Mouse (Mus musculus) embryonic facial prominence, embryonic 11.5 days (tissue): ENCODE results near the gene Tanc1. TPM values are rescaled to one million over a fixed set of nuclear protein-coding genes. Genes with fewer than 3 reads are reported as not detected.
A peak's percentile ranks its signal among the peaks of the same experiment; 100 is the strongest.

Source experiments
- ATAC-seq: fragments of 200-750 bp; cut with Nextera tagmentation; replicated peaks from 2 replicates; pipeline ENCODE4 v1.8.0; 2017; ENCODE audit warnings: low read depth; ENCODE audit not compliant: insufficient number of reproducible peaks, low FRiP score, low TSS enrichment
- DNase-seq: peaks from one replicate; pipeline ENCODE4 v3.0.0-alpha.2; 2015; ENCODE audit warnings: low spot score
- H3K27ac ChIP-seq: fragments of 300-500 bp; sonication (generic); replicated peaks from 2 replicates; pipeline ENCODE4 v1.5.1; 2014; ENCODE audit warnings: mild to moderate bottlenecking, low read depth, low read length, control low read depth
- H3K27me3 ChIP-seq: fragments of 300-500 bp; sonication (generic); 2 replicates; pipeline ENCODE4 v1.6.1; 2014; ENCODE audit warnings: mild to moderate bottlenecking, low read length, moderate library complexity, mixed read lengths; ENCODE audit not compliant: control insufficient read depth, insufficient read depth
- H3K36me3 ChIP-seq: fragments of 300-500 bp; sonication (generic); replicated peaks from 2 replicates; pipeline ENCODE4 v1.6.1; 2014; ENCODE audit warnings: low read depth, mild to moderate bottlenecking, low read length, moderate library complexity, mixed read lengths; ENCODE audit not compliant: control insufficient read depth, insufficient read depth
- H3K4me1 ChIP-seq: fragments of 300-500 bp; sonication (generic); 2 replicates; pipeline ENCODE4 v1.6.1; 2014; ENCODE audit warnings: low read length, mixed read lengths; ENCODE audit not compliant: control insufficient read depth, insufficient read depth
- H3K4me2 ChIP-seq: fragments of 300-500 bp; sonication (generic); 2 replicates; pipeline ENCODE4 v1.6.1; 2014; ENCODE audit warnings: low read depth, mild to moderate bottlenecking, control low read depth, low read length, moderate library complexity
- H3K4me3 ChIP-seq: fragments of 300-500 bp; sonication (generic); 2 replicates; pipeline ENCODE4 v1.5.1; 2014; ENCODE audit warnings: low read depth, low read length, control low read depth
- H3K9ac ChIP-seq: fragments of 300-500 bp; sonication (generic); replicated peaks from 2 replicates; pipeline ENCODE4 v1.6.1; 2014; ENCODE audit warnings: mild to moderate bottlenecking, control low read depth, low read length
- H3K9me3 ChIP-seq: fragments of 300-500 bp; sonication (generic); replicated peaks from 2 replicates; pipeline ENCODE4 v1.6.1; 2016; ENCODE audit warnings: mild to moderate bottlenecking, low read length, inconsistent platforms, mixed read lengths; ENCODE audit not compliant: control insufficient read depth
- WGBS: fragments of 180-500 bp; shearing (Covaris S2); extraction: QIAGEN DNeasy Blood & Tissue Kit; methylation state at CpG from one replicate; pipeline ENCODE4 v1.1.7; 2014; 5-methylcytosine and 5-hydroxymethylcytosine counted together
- polyA plus RNA-seq: library from polyadenylated mRNA; unstranded; fragments of >200 nt; fragmentation: Nextera tagmentation; extraction: Ambion mirVana; gene quantifications from 2 replicates; pipeline ENCODE4 v1.2.1, GENCODE M21; 2014

Tanc1 gene
- polyA plus RNA-seq, 1 experiment from 2014 or later = 22.7 TPM

DNA sequence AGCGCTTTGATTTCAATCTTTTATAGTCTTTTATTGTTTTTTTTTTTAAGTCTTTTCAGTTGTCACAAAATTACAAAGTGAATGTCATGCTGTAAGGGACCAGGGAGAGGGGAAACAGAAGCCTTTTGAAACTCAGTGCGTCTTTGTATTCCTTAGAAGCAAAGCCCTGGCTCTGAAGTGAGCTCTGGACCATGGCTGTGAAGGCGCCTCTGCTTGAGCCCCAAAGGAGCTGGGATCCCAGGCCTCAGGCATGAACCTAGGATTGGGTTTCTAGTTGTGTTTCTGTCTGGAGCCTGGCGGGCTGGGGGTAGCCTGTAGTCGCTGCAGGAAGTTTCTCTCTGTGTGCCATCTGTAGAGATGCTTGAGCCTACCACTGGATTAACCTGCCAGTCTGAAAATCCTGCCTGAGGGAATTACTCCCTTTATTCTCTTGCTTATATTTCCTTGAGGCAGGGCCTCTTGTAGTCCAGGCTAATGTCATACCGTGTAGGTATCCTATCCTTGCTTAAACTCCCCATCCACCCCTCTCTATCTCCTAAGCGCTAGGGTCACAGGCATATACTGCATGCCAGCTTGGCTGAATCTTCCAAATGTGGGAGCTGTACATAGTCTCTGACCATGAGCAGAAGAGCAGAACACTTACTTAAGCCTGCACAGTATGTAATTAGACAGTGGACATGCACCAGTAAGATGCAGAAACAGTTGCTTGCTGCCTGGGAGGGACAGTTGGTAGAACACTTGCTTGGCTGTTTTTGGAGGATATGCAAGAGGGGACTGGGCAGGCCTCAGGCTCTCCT lies 177.1 kb downstream of the Tanc1 start:
- Histone ChIP-seq H3K9me3 (no peaks in the 10 kb centered on the region), H3K4me3 (no peak overlapping the region), H3K36me3 (peaks cover 3% of the 10 kb centered on the region; the same call in 1 of the 2 replicates), H3K4me1 (no peaks in the 10 kb centered on the region), H3K4me2 (no peak overlapping the region), H3K9ac (no peak overlapping the region), H3K27ac (no peak overlapping the region), H3K27me3 (no peaks in the 10 kb centered on the region)
- ATAC-seq (no peak), DNase-seq (no peak)
- 69% methylated on average over 7 of the region's 7 CpGs for WGBS

DNA sequence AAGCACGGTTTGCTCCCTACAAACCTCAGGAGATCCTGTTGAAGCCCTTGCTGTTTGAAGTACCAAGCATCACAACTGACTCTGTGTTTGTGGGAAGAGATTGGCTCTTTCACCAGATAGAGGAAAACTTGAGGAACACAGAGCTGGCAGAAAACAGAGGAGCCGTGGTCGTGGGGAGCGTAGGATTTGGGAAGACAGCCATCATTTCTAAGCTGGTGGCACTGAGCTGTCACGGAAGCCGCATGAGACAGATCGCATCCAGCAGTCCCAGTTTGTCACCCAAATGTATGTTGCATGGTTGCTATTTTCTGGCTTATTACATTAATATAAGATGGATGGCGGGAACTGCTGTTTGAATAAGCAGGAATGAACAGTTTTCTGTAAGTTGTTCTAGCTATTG lies 179.8 kb downstream of the Tanc1 start:
- ATAC-seq (no peak), DNase-seq (no peak)
- Histone ChIP-seq H3K9me3 (no peaks in the 10 kb centered on the region), H3K27ac (no peak overlapping the region), H3K4me3 (no peak overlapping the region), H3K4me2 (no peak overlapping the region), H3K36me3 (peaks cover 3% of the 10 kb centered on the region), H3K4me1 (no peaks in the 10 kb centered on the region), H3K27me3 (no peaks in the 10 kb centered on the region), H3K9ac (no peak overlapping the region)
- 87% methylated on average over 8 of the region's 8 CpGs for WGBS

DNA sequence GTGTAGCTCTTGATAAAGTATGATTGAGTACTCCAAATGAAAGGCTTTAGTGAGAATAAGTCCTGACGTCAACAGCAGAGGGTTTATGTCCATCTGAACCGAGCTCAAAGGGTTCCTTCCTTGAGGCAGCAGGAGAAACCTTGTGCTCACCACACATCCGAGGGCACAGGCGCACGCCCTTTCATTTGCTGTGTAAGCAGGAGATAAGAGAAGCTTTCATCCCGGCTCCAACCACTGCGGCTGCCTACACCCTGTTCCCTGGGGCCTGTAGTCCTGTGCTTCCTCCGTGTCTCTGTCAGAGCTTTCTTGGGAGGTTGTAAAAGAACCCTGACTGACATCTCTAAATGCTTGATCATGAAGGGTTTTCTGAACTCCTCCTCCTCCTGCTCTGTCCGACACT lies 181.5 kb downstream of the Tanc1 start:
- no peaks in the 10 kb centered on the region for H3K9me3 ChIP-seq
- H3K4me1 ChIP-seq = no peaks in the 10 kb centered on the region
- peaks cover 3% of the 10 kb centered on the region for H3K36me3 ChIP-seq
- no peak overlapping the region for H3K9ac ChIP-seq
- DNase-seq (no peak), ATAC-seq (no peak)
- H3K27me3 ChIP-seq = no peaks in the 10 kb centered on the region
- H3K27ac ChIP-seq = no peak overlapping the region
- no peak overlapping the region for H3K4me2 ChIP-seq
- H3K4me3 ChIP-seq = no peak overlapping the region
- WGBS = 81% methylated on average over 9 of the region's 9 CpGs

DNA sequence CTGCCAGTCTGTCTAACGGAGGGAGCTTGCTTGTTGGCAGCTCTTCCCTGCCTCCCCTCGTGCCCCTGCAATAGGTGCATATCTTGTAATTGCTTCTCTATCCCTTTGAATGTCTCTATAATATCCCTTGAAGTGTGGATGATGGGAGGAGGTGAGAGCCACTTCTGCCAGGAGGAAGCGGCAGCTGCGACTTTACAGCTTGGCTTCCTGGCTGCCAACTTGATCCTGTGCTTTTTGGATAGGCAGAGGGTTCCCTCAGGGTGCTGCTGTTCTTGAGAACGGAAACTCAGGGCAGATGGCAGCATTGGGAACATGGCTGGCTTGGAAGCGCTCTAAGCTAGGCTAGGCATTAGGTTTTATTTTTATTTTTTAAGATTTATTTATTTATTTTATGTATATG lies 183.0 kb downstream of the Tanc1 start:
- Histone ChIP-seq H3K9me3 (no peaks in the 10 kb centered on the region), H3K9ac (no peak overlapping the region), H3K4me2 (no peak overlapping the region), H3K36me3 (peaks cover 7% of the 10 kb centered on the region), H3K27me3 (no peaks in the 10 kb centered on the region), H3K4me3 (no peak overlapping the region), H3K27ac (no peak overlapping the region), H3K4me1 (no peaks in the 10 kb centered on the region)
- no peak for ATAC-seq
- no peak for DNase-seq
- 90% methylated on average over 6 of the region's 6 CpGs for WGBS

DNA sequence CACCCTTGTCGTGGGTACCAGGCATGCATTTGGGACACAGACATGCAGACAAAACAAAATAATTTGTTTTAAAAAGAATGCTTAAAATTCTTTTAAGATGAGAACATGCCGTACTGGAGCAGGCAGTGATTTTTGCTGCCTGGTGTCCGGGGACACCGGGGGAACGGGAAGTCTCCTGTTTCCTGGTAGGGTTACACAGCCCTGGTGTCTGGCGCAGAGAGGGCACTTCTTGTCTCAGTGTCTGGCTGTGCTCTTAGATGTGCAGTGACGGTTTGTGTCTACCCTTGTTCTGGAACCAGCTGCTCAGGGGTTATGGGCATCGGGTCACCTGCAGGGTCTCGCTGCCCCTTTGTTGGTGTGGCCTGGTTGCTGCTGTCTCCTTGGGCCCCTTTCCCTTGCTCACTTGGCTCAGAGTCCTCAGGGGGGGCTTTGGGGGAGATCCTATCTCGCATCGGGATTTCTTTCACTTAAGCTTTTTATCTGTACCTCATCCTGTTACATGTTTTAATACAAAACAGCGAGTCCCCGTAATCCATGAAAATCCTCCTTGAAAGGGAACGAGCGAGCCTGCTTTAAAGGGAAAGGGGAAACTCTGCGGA lies 187.2 kb downstream of the Tanc1 start:
- Histone ChIP-seq H3K4me3 (no peak overlapping the region), H3K4me2 (no peak overlapping the region), H3K36me3 (peaks cover 7% of the 10 kb centered on the region), H3K27ac (no peak overlapping the region), H3K9me3 (no peaks in the 10 kb centered on the region), H3K4me1 (no peaks in the 10 kb centered on the region), H3K27me3 (no peaks in the 10 kb centered on the region), H3K9ac (no peak overlapping the region)
- ATAC-seq = no peak
- peak; percentile 17 for DNase-seq
- WGBS = 63% methylated on average over 16 of the region's 16 CpGs

DNA sequence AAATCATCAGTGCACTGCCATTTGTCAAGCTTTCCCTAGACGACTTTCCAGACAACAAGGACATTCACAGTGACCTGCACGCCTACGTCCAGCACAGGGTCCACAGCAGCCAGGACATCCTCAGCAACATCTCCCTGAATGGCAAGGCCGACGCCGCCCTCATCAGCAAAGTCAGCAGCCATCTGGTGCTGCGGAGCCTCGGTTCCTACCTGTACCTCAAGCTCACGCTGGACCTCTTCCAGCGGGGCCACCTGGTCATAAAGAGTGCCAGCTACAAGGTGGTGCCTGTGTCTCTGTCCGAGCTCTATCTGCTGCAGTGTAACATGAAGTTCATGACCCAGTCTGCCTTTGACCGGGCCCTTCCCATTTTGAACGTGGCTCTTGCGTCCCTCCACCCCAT lies 187.7 kb downstream of the Tanc1 start:
- Histone ChIP-seq H3K27ac (no peak overlapping the region), H3K27me3 (no peaks in the 10 kb centered on the region), H3K36me3 (peaks cover 7% of the 10 kb centered on the region), H3K4me1 (no peaks in the 10 kb centered on the region), H3K4me2 (no peak overlapping the region), H3K9ac (no peak overlapping the region), H3K9me3 (no peaks in the 10 kb centered on the region), H3K4me3 (no peak overlapping the region)
- DNase-seq (no peak), ATAC-seq (no peak)
- WGBS = 82% methylated on average over 14 of the region's 14 CpGs

DNA sequence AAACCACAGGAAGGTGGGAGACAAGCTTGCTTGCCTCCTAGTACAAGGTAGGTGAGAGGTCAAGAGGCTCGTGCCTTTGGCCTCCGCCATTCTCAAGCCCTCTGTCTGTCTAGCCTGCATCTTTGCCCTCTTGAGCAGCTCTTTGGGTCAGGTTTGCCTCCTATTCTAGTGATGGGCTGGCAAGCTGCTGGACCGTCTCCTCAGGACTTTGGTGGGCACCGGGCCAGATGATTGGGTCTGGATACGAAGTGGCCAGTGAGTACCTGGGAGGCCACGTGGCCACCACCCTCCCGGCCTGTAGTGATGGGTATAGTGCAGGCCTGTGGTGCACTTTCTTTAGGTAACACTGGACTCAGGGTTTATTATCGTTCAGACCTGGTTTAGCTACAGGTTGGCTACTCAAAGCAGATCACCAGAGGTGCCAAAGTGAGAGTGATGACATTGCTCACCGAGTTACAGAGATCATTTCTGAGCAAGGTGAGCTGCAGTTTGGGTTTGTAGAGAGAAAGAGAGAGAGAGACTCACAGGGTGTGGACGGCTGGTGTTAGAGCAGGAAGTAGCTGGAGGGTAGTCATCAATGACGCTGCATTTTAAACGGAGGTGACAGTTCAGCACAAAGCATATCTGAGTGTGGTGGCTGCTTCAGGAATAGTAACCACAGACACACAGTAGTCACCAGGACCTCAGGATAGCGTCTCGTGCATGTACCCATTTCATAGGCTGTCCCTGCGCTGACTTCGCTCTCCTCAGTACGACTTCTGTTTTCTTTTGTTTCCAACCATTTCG lies 188.8 kb downstream of the Tanc1 start:
- H3K36me3 ChIP-seq = peaks cover 7% of the 10 kb centered on the region

More for the DNA sequence above, 188.8 kb downstream of the Tanc1 start:
- Histone ChIP-seq H3K9me3 (no peaks in the 10 kb centered on the region), H3K27me3 (no peaks in the 10 kb centered on the region), H3K4me3 (no peak overlapping the region), H3K4me1 (no peaks in the 10 kb centered on the region), H3K27ac (no peak overlapping the region), H3K4me2 (no peak overlapping the region), H3K9ac (no peak overlapping the region)
- DNase-seq (no peak), ATAC-seq (no peak)
- 92% methylated on average over 18 of the region's 18 CpGs for WGBS
